Mouse (Mus musculus): ENCODE results near the gene Plb1.

- TF ChIP-seq CTCF (IDR thresholded peaks at IDR 0.05) (no peak), EP300 (IDR thresholded peaks at IDR 0.05) (no peak)
These were observed 156.1 kb downstream of the Plb1 start for GRCm38 (mm10) chr5:32388656-32389055.
